Mouse (Mus musculus) natural killer cell, adult 2 months (primary cell): ENCODE measurements around the gene Tapbp.
"Not testable (repeated sequence)": the region's sequence is repeated elsewhere in the genome, so short reads cannot be mapped to it uniquely, and the experiment has no call there.

Source experiments
- DNase-seq, 2 experiments: peaks; one replicate each; pipeline ENCODE4 v3.0.0; 2022; ENCODE audit warnings: low spot score in 2 of 2

Tapbp gene

DNA sequence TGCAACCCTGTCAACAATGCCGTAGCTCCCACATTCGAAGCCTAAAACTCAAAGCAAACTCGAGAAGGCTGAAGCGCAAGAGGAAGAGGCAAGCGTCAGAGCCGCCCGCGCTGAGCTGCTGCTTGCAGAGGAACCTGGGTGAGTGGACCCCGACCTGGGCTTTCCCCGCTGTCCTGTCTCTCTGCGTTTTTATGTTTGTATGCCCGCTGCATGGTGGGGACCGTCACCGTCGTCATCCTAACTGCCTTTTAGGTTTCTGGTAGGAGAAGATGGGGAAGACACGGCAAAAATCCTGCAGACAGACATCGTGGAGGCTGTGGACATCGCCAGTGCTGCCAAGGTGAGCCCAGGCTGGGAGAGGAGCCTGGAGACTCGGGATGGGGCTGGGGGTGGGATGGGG, 25.7 kb downstream of the Tapbp start:
- DNase-seq, result no peak

DNA sequence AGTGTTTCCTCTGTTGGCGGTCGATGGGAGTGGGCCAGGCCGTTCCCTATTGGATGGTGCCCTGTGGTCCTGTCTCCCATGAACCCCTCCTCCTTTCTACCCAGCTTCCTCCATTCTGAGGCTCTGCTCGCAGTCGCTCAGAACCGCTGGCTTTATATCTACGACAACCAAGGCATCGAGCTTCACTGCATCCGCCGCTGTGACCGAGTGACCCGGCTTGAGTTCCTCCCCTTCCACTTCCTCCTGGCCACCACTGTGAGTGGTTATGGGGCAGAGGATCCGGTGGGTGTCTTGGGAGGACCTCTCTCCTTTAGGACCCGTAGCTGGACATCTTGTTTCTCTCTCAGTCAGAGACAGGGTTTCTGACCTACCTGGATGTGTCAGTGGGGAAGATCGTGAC, 27.8 kb downstream of the Tapbp start:
- no peak for DNase-seq

DNA sequence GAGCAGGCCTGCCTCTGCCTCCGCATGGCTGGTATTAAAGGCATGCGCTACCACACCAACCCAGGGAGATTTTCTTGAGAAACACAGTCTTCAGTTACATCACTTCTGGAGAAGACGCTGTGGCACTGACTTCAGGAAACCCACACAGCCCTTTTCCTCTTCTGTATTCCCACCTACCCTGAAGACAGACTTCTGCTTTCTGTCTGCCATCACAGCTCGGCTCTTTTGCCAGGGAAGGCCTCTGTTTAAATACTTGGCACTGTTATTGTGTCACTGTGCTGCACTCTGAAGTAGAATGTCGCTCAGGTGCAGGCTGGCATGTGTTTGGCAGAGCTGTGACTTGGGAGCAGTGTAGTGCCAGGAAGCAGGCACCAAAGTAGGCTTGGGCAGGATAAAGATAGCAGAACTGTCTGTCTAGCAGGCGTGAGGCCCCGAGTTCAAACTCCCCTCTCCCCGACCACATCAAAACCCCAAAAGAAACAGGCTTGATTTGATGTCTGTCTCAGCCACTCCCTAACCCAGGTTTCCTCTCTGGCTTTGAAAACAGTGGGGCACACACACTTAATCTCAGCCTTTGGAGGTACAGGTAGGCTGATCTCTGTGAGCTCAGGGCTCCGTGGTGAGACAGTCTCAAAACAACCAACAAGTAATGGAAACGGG, 31.9 kb downstream of the Tapbp start:
- DNase-seq, result no peak

GRCm38 (mm10) chr17:33948090-33948904, 32.6 kb downstream of the Tapbp start:
- DNase-seq, result no peak

GRCm38 (mm10) chr17:33948905-33949537, 33.3 kb downstream of the Tapbp start:
- DNase-seq, result no peak

- no peak for DNase-seq
These were observed 34.5 kb downstream of the Tapbp start for GRCm38 (mm10) chr17:33950131-33950625.

DNA sequence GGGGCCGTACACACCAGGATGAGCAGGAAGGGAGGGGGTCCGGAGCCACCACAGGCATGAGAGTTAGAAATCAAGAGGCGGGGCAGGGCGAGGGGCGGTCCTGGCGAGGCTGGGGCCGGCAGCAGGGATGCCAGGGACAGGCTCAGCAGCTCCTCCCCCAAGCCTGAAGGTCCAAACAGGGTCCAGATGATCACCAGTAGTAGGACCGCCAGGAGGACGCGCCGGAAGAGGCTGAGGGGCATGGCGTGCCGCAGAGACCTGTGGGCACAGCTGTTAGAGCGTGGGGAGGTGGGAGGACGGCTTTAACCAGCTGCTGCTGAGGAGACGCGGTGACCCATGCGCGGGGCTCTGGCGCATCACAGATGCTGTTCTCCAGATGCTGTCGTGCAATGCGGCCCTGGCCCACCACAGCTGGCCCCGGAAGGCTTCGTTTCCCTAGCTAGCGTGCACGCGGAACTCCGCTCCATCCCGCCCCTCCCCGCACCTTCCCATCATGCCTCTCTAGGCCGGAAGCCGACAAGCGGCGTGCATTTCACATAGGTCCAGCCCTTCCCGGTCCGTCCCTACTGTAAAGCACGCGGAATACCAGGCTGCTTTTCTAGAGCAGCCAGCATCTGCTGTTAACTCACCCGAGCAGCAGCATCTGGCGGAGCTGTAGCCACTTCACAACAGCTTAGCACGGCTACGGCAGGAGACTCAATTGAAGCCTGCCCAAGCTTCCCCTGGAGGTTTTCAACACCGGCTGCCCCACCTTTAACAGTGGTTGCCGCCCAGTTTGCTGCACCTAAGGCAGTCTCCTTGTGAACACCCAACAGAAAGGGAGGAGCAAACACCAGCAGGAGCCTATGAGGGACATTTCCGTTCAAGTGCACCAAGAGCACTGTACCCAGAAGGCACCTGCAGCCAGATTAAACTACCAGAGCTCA, 35.6 kb downstream of the Tapbp start, which contains the start of gene B3galt4:
TSS of gene B3galt4 (minus strand) at position 468 of the 926 bp plus-strand sequence.
- DNase-seq, result peak; percentile 63 to 67

GRCm38 (mm10) chr17:33952015-33952414, 36.3 kb downstream of the Tapbp start:
- not testable (repeated sequence) for DNase-seq

- DNase-seq, result no peak
These were observed 37.2 kb downstream of the Tapbp start for GRCm38 (mm10) chr17:33952879-33953278.

- DNase-seq, result no peak
These were observed 37.6 kb downstream of the Tapbp start for GRCm38 (mm10) chr17:33953310-33953709.

DNA sequence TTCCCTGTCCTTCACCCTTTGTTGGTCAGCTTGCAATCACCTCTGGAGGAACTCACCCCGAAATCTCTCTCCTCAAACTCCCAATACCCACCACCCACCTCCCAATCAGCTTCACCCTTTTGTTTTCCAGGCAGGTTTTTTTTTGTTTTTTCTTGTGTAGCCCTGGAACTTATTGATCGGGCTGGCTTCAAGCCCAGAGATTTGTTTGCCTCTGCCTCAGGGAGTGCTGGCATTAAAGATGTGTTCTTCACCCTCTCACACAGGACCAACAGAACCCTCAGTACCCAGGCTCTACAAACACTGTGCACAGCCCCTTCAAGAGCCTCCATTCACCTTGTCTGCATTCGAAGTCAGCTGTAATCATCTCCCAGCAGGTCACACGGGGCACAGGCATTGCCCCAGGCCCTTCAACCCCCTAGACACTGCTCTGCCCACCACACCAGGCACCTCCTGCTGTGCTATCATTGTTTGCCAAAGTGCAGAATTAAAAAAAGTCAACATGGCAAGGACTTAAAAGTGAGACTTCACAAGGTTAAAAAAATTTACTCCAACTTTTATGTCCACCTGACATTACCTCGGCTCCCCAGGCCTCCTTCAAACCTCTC, 38.4 kb downstream of the Tapbp start:
- DNase-seq, result no peak

DNA sequence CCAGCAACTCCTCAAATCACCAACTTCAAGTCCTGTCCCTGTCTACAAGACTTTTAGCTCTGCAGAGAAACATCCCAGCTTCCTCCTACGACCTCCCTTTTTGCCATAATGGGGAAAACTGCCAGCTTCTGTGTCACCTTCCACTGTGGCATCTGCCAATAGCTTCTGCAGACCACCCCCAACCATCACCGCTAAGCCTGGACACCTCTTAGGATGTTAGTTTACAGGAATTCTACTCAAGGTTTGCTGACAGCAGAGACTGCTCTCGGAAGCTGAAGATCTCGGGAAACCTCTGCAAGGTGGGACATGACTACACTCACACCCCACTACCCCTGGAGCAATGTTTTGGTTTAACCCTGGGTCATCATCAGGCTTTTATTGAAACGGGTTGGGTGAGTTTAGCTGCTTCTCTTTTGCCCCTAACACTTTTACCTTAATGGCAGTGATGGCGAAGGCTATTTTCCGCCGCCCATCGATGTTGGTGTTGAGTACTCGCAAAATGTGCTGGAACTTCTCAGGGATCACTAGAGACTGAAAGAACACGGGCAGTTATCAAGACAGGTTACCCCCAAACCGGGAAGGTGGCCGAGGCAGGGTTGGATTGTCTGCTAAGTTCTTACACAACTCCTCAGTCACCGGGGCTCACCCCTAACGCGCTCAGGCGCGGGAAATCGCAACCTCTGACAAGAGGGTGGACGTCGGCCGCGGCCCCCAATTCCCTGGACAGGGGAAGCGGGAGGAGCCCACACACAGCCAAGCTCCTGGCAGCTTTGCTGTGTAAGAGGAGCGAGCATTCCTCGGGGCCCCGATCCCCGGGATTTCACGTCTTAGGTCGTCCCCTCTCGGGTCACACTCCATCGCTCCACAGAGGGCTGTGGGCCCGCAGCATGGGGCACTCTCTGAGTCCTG, 39.2 kb downstream of the Tapbp start:
- DNase-seq, result no peak

DNA sequence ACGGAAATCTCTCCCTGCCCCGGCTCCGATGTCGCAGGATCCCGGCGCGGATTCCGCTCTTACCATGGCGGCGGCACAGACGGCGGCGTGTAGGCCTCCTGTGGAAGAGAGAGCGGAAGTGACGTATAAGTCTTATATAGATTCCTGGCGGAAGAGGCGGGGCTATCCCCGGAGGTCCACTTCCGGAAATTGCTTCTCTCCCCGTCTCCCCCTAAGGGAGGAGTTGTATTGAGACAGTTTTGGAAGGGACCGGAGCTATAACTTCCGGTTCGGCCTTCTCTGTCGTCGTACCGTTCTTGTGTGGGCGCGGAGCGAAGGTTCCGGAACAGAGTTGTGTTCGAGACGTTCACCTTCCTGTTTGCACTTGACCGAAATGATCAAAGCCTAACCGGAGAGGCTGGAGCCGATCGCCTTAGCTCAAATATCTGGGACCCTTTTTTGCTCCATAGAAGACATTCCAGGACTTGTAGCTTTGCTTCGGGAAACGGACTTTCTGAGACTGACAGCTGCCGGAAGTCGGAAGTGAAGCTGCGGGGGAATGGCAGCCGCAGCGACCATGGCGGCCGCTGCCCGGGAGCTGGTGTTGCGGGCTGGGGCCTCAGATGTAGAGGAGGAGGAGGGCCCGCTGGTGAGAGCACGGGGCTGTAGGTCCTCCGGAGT, 40.0 kb downstream of the Tapbp start, which contains the start of the genes Vps52 and Rps18:
TSS of gene Vps52 (plus strand) at position 258 of the 660 bp plus-strand sequence.
TSS of gene Rps18 (minus strand) at position 447 of the 660 bp plus-strand sequence.
- peak; percentile 96 to 97 for DNase-seq

DNA sequence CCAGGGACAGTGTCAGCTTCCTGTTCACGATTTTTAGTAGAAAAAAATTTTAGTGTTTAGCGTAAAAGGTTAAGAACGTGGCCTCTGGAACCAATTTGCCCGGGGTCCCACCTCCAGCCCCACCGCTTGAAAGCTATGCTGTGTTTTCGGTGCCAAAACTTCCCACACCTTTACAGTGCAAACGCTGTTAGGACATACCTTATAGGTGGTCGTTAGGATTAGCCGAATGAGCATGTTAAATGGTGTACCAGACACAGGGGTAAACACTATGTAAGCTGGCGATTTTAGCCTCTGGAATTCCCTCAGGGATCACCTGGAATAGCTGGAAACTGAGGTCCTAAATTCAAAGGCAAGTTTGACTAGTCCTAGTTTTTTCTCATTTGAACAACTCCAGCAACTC, 40.6 kb downstream of the Tapbp start:
- DNase-seq, result no peak

GRCm38 (mm10) chr17:33957493-33957892, 41.8 kb downstream of the Tapbp start:
- no peak for DNase-seq

DNA sequence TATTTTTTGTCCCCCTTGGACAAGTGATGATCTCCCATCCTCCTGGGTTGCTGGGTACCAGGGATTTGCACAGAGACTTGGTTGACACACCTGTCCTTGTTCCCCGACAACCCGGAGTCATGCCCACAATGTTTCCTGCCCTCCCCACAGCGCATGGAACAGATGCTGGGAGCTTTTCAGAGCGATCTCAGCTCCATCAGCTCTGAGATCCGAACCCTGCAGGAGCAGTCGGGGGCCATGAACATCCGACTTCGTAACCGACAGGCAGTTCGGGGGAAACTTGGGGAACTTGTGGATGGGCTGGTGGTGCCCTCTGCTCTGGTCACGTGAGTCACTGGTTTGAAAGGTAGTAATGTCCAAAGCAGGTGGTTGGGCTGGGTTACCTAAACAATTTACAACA, 42.8 kb downstream of the Tapbp start:
- DNase-seq, result no peak

- no peak for DNase-seq
These were observed 43.4 kb downstream of the Tapbp start for GRCm38 (mm10) chr17:33959135-33959534.

- no peak for DNase-seq
These were observed 44.2 kb downstream of the Tapbp start for GRCm38 (mm10) chr17:33959948-33960347.

DNA sequence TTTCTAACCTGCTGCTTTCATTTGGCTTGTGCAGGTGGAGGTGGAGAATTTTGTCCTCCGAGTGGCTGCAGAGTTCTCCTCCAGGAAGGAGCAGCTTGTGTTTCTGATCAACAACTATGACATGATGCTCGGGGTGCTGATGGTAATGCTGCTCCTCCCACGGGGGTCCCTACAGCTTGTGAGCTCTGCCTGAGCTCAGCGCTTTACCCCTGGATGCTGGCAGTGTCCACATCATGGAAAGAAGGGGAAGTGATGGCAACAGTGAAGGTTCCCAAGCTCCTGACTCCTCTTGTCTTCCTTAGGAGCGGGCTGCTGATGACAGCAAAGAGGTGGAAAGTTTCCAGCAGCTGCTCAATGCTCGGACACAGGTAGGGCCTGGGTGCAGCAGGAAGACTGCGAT, 47.2 kb downstream of the Tapbp start:
- DNase-seq, result no peak
